Comparison of ENCODE assay signal across 9 mouse cellular contexts in genomic region chr9:87708151-87708550, GRCm38 (mm10). TPM values are rescaled to one million over a fixed set of nuclear protein-coding genes. Genes with fewer than 3 reads are reported as not detected.
DNase-seq lines count a peak whose midpoint lies in the region; ATAC-seq and TF ChIP-seq lines count a peak whose summit lies in the region.
"Had no signal": no experiment of that assay in that cellular context is flagged by ENCODE, and none has a peak within 500 bp of the region (broad histone marks: within the 10 kb centered on the region; RNA-seq: fewer than 3 reads in every experiment).

No protein-coding gene starts in this region.

- 0 out of 2 replicates have a peak, but pooled peaks have one; percentile 58 for ATAC-seq in forebrain, embryonic 15.5 days (replicated peaks)
- 0 out of 2 replicates have a peak, but pooled peaks have one; percentile 54 for ATAC-seq in kidney, embryonic 15.5 days (replicated peaks; ENCODE audit: low FRiP score)
- no peak for ATAC-seq in lung, postnatal 0 days

- no peak overlapping the region for H3K9ac ChIP-seq in forebrain, embryonic 15.5 days (replicated peaks)
- H3K9ac ChIP-seq in kidney, embryonic 15.5 days, result no peak overlapping the region
- no peak overlapping the region for H3K9ac ChIP-seq in lung, postnatal 0 days (replicated peaks; ENCODE audit: low read depth)

- DNase-seq in gastrocnemius, adult 18-20 months (ENCODE audit: low spot score), result peak; percentile 61
- DNase-seq in gastrocnemius, postnatal 25 days, result no peak
- DNase-seq in 416B (ENCODE audit: low read depth), result peak; percentile 56
- peak; percentile 78 for DNase-seq in adrenal gland, postnatal 25 days
- DNase-seq in lung, postnatal 0 days (ENCODE audit: low spot score), result peak; percentile 31
- DNase-seq in thymus, postnatal 25 days, result peak; percentile 13

- H3K27ac ChIP-seq in forebrain, embryonic 15.5 days (replicated peaks), result no peak overlapping the region
- H3K27ac ChIP-seq in kidney, embryonic 15.5 days, result no peak overlapping the region
- no peak overlapping the region for H3K27ac ChIP-seq in lung, postnatal 0 days (ENCODE audit: low read length)
- H3K27ac ChIP-seq: macrophage had no signal

- TF ChIP-seq EP300 in lung, postnatal 0 days (IDR thresholded peaks at IDR 0.05), result no peak

- H3K4me3 ChIP-seq in forebrain, embryonic 15.5 days, result no peak overlapping the region
- H3K4me3 ChIP-seq in kidney, embryonic 15.5 days (replicated peaks), result no peak overlapping the region
- no peak overlapping the region for H3K4me3 ChIP-seq in lung, postnatal 0 days (ENCODE audit: low read depth, low read length)

- no peaks in the 10 kb centered on the region for H3K36me3 ChIP-seq in forebrain, embryonic 15.5 days
- no peaks in the 10 kb centered on the region for H3K36me3 ChIP-seq in kidney, embryonic 15.5 days
- H3K36me3 ChIP-seq in lung, postnatal 0 days (ENCODE audit: insufficient read depth, low read length), result no peaks in the 10 kb centered on the region

- no peaks in the 10 kb centered on the region for H3K27me3 ChIP-seq in forebrain, embryonic 15.5 days
- no peaks in the 10 kb centered on the region for H3K27me3 ChIP-seq in kidney, embryonic 15.5 days
- H3K27me3 ChIP-seq in lung, postnatal 0 days (replicated peaks; ENCODE audit: insufficient read depth, low read length), result no peaks in the 10 kb centered on the region

- peak; percentile 76 for TF ChIP-seq CTCF in lung, postnatal 0 days (IDR thresholded peaks at IDR 0.05)

- no peaks in the 10 kb centered on the region for H3K4me1 ChIP-seq in forebrain, embryonic 15.5 days
- H3K4me1 ChIP-seq in kidney, embryonic 15.5 days, result no peaks in the 10 kb centered on the region
- no peaks in the 10 kb centered on the region for H3K4me1 ChIP-seq in lung, postnatal 0 days (ENCODE audit: insufficient read depth, low read depth, low read length)

- H3K9me3 ChIP-seq in forebrain, embryonic 15.5 days, result no peaks in the 10 kb centered on the region
- H3K9me3 ChIP-seq in kidney, embryonic 15.5 days (replicated peaks), result no peaks in the 10 kb centered on the region
- no peaks in the 10 kb centered on the region for H3K9me3 ChIP-seq in lung, postnatal 0 days (ENCODE audit: low read length)

- no peak overlapping the region for H3K4me2 ChIP-seq in forebrain, embryonic 15.5 days (replicated peaks)
- H3K4me2 ChIP-seq in kidney, embryonic 15.5 days, result no peak overlapping the region
- no peak overlapping the region for H3K4me2 ChIP-seq in lung, postnatal 0 days (replicated peaks; ENCODE audit: low read depth, low read length)

RNA-seq across cellular contexts. Expression of gene Tbx18, which starts 22.9 kb away (rescaled TPM):
- under 1 TPM; 0.43 to 0.50 TPM for total RNA-seq in gastrocnemius, adult 18-20 months (2021)
- total RNA-seq in gastrocnemius, postnatal 25 days (2021), result 1 to 10 TPM in 1 of 2 experiments, under 1 TPM in 1; 0.64 to 1.6 TPM
- 1.2 and 1.8 TPM in 2 replicates for total RNA-seq in adrenal gland, postnatal 25 days (2021)
- polyA plus RNA-seq in forebrain, embryonic 15.5 days (2015; fragmentation: Nextera tagmentation; extraction: Ambion mirVana), result 1.7 and 2.1 TPM in 2 replicates
- polyA plus RNA-seq in kidney, embryonic 15.5 days (2015; fragmentation: Nextera tagmentation; extraction: Ambion mirVana), result 1.9 and 3.4 TPM in 2 replicates
- 0.17 and 0.26 TPM in 2 replicates for polyA plus RNA-seq in lung, postnatal 0 days (2015; fragmentation: Nextera tagmentation; extraction: Ambion mirVana)
- polyA plus RNA-seq: macrophage had no signal
